Mouse (Mus musculus) cerebellum, adult 2 months (tissue): ENCODE measurements around the gene Tjp2. TPM values are rescaled to one million over a fixed set of nuclear protein-coding genes. Genes with fewer than 3 reads are reported as not detected.
A peak's percentile ranks its signal among the peaks of the same experiment; 100 is the strongest.

Source experiments
- DNase-seq, 2 experiments: peaks; one replicate each; pipeline ENCODE4 v3.0.0; 2021
- H3K27ac ChIP-seq: fragments of 200-500 bp; 2 replicates; pipeline ENCODE4 v1.5.1; 2012; ENCODE audit warnings: low read length, control low read depth, inconsistent platforms; ENCODE audit not compliant: insufficient read depth
- H3K27me3 ChIP-seq: fragments of 200-500 bp; 2 replicates; pipeline ENCODE4 v1.6.1; 2012; ENCODE audit warnings: inconsistent platforms, mild to moderate bottlenecking, low read length, moderate library complexity; ENCODE audit not compliant: control insufficient read depth, insufficient read depth
- H3K4me1 ChIP-seq: fragments of 200-500 bp; 2 replicates; pipeline ENCODE4 v1.6.1; 2011; ENCODE audit warnings: low read length; ENCODE audit not compliant: control insufficient read depth, insufficient read depth
- H3K4me3 ChIP-seq: fragments of 200-500 bp; replicated peaks from 2 replicates; pipeline ENCODE3; 2011; ENCODE audit warnings: mild to moderate bottlenecking, low read depth, low read length, control low read depth; ENCODE audit not compliant: insufficient read depth
- CTCF ChIP-seq: fragments of 200-500 bp; IDR thresholded peaks from 2 replicates; pipeline ENCODE4 v1.5.1; 2011; ENCODE audit warnings: low read depth, mild to moderate bottlenecking, control low read depth, low read length, moderate library complexity, borderline replicate concordance; ENCODE audit not compliant: insufficient read depth
- POLR2A ChIP-seq: fragments of 200-500 bp; IDR thresholded peaks from 2 replicates; pipeline ENCODE4 v1.6.1; 2011; ENCODE audit warnings: low read length, control low read depth, borderline replicate concordance; ENCODE audit not compliant: insufficient read depth
- WGBS: fragments of 180-500 bp; shearing (Covaris S2); methylation state at CpG from one replicate; pipeline ENCODE4 v1.1.7; 2018; 5-methylcytosine and 5-hydroxymethylcytosine counted together
- polyA plus RNA-seq: library from polyadenylated mRNA; depleted of rRNA; stranded (reverse); fragments of >200 nt; gene quantifications from 2 replicates; pipeline ENCODE4 v1.2.3, GENCODE M21; 2012

The Tjp2 gene
- polyA plus RNA-seq, 1 experiment = 26.5 TPM

- WGBS = 62% methylated on average over 10 of the region's 10 CpGs
- no peak for DNase-seq
These were observed 89.8 kb downstream of the Tjp2 start for GRCm38 (mm10) chr19:24134991-24135390.

GRCm38 (mm10) chr19:24134144-24134911 lies 90.5 kb downstream of the Tjp2 start:
- H3K4me1 ChIP-seq = no peaks in the 10 kb centered on the region
- DNase-seq = no peak
- no peaks in the 10 kb centered on the region for H3K27me3 ChIP-seq
- H3K4me3 ChIP-seq = peak overlapping the region; percentile 38
- no peak overlapping the region for H3K27ac ChIP-seq
- no peak for TF ChIP-seq POLR2A
- no peak for TF ChIP-seq CTCF
- WGBS = 85% methylated on average over 16 of the region's 16 CpGs

More at GRCm38 (mm10) chr19:24134991-24135390, 89.8 kb downstream of the Tjp2 start:
- no peaks in the 10 kb centered on the region for H3K4me1 ChIP-seq
- TF ChIP-seq CTCF = no peak
- no peak for TF ChIP-seq POLR2A
- no peak overlapping the region for H3K27ac ChIP-seq
- no peaks in the 10 kb centered on the region for H3K27me3 ChIP-seq
- H3K4me3 ChIP-seq = peak overlapping the region; percentile 51

GRCm38 (mm10) chr19:24123534-24124290 lies 101.1 kb downstream of the Tjp2 start:
- no peak overlapping the region for H3K27ac ChIP-seq
- 94% methylated on average over 8 of the region's 8 CpGs for WGBS
- no peak overlapping the region for H3K4me3 ChIP-seq
- TF ChIP-seq POLR2A = no peak
- TF ChIP-seq CTCF = no peak
- H3K4me1 ChIP-seq = no peaks in the 10 kb centered on the region
- no peak for DNase-seq
- H3K27me3 ChIP-seq = no peaks in the 10 kb centered on the region

DNA sequence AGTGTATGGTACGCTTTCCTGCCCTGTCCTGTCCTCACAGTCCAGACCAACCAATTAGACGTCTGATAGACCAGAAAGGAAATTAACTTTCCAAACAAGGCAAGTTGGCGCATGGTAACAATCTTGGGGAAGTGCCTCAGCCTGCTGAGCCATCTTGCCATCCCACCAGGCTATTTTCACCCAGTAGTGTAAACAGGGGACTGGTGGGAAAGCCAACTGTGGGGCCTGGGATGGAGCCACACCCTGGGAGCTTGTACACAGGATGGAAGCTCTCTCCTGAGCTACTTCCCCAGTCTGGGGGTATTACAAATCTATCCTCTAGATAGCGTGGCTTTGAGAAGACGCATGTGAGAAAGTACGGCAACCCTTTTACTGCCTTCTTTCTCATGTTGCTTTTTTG lies 101.7 kb downstream of the Tjp2 start:
- no peak for TF ChIP-seq POLR2A
- no peak for TF ChIP-seq CTCF
- DNase-seq = no peak
- no peak overlapping the region for H3K27ac ChIP-seq
- 91% methylated on average over 6 of the region's 6 CpGs for WGBS
- no peaks in the 10 kb centered on the region for H3K4me1 ChIP-seq
- H3K4me3 ChIP-seq = no peak overlapping the region
- no peaks in the 10 kb centered on the region for H3K27me3 ChIP-seq

DNA sequence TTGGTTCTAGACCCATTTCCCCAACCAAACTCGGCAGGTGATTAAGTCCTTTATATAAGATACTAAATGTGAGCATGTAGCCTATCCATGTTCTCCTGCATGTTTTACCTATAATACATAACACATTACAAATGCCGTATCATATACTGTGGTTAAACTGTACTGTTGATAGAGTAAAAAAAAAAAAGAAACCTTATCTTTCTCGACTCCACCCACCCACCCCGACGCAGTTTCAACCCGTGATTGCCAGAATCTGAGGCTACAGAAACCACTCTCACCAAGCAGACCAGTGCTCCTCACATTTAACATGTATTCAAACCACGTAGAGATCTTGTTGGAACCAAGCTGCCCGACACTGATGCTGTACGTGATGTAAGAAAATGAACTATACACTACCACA lies 102.2 kb downstream of the Tjp2 start:
- 92% methylated on average over 9 of the region's 9 CpGs for WGBS
- Histone ChIP-seq H3K4me3 (no peak overlapping the region), H3K27me3 (no peaks in the 10 kb centered on the region), H3K4me1 (no peaks in the 10 kb centered on the region), H3K27ac (no peak overlapping the region)
- TF ChIP-seq CTCF (no peak), POLR2A (no peak)
- no peak for DNase-seq

DNA sequence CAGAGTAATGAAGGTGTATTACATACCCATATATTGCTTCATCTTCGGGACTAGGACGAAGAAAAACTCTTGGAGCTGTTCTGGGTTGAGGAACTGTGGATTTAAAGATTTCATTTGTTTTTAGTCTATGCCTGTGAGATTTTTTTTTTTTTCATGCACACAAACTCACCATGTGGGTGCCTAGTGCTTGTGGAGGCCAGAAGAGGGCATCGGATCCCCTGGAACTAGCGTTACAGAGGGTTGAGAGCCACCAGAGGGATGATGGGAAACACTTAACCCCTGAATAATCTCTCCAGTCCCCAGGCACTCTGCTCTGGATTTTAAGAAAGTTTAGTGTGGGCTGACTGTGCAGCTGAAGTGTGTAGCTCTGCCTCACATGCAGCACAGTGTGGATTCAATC lies 104.0 kb downstream of the Tjp2 start:
- H3K4me1 ChIP-seq = no peaks in the 10 kb centered on the region
- DNase-seq = no peak
- WGBS = 72% methylated on average over 4 of the region's 4 CpGs

DNA sequence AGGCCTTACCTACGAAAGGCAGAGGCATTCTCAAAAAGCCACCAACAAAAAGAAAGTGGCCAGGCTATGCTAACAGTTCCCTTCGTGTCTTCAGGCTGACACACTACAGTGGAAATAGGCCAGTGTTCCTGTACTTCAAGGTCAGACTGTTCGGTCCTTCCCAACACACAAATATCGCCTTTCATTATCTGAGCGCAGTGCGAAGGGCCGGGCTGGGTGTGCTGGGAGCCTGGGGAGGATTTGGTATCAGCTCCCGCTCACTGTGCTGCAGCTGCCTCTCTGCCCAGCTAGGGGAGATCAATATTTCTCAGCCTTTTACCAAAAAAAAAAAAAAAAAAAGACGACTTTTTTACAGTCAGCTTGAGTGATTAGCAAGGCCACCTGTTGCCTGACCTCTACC lies 106.1 kb downstream of the Tjp2 start:
- Histone ChIP-seq H3K4me1 (no peaks in the 10 kb centered on the region), H3K27ac (no peak overlapping the region), H3K27me3 (no peaks in the 10 kb centered on the region), H3K4me3 (no peak overlapping the region)
- TF ChIP-seq POLR2A = no peak
- TF ChIP-seq CTCF = no peak
- DNase-seq = no peak
- 86% methylated on average over 9 of the region's 9 CpGs for WGBS

More for the DNA sequence above, 104.0 kb downstream of the Tjp2 start:
- TF ChIP-seq POLR2A = no peak
- no peak for TF ChIP-seq CTCF
- no peaks in the 10 kb centered on the region for H3K27me3 ChIP-seq
- H3K27ac ChIP-seq = no peak overlapping the region
- H3K4me3 ChIP-seq = no peak overlapping the region
